Mouse (Mus musculus) small intestine, adult 2 months (tissue): ENCODE measurements around the gene Tmem260. TPM values are rescaled to one million over a fixed set of nuclear protein-coding genes. Genes with fewer than 3 reads are reported as not detected.
A peak's percentile ranks its signal among the peaks of the same experiment; 100 is the strongest.

Source experiments
- H3K27ac ChIP-seq: fragments of 200-500 bp; 2 replicates; pipeline ENCODE4 v1.5.1; 2012; ENCODE audit warnings: low read depth, low read length, control low read depth, inconsistent platforms; ENCODE audit not compliant: insufficient read depth
- H3K27me3 ChIP-seq: fragments of 200-500 bp; 2 replicates; pipeline ENCODE4 v1.6.1; 2012; ENCODE audit warnings: mild to moderate bottlenecking, moderate library complexity, low read length, inconsistent platforms; ENCODE audit not compliant: control insufficient read depth, insufficient read depth
- H3K36me3 ChIP-seq: fragments of 200-500 bp; 2 replicates; pipeline ENCODE4 v1.6.1; 2012; ENCODE audit warnings: mild to moderate bottlenecking, low read length, control low read depth, inconsistent platforms; ENCODE audit not compliant: control insufficient read depth, insufficient read depth
- H3K4me1 ChIP-seq: fragments of 200-500 bp; 2 replicates; pipeline ENCODE4 v1.6.1; 2012; ENCODE audit warnings: low read length, inconsistent platforms, mixed read lengths; ENCODE audit not compliant: control insufficient read depth, insufficient read depth, insufficient read length
- H3K4me3 ChIP-seq: fragments of 200-500 bp; 2 replicates; pipeline ENCODE4 v1.5.1; 2012; ENCODE audit warnings: low read depth, mild to moderate bottlenecking, control low read depth, inconsistent platforms, low read length, moderate library complexity
- CTCF ChIP-seq: fragments of 200-500 bp; IDR thresholded peaks from 2 replicates; pipeline ENCODE4 v1.5.1; 2012; ENCODE audit warnings: low read depth, mild to moderate bottlenecking, control low read depth, inconsistent platforms, low read length, moderate library complexity, mixed read lengths; ENCODE audit not compliant: insufficient replicate concordance, insufficient read length; ENCODE audit errors: extremely low read depth
- POLR2A ChIP-seq: fragments of 200-500 bp; IDR thresholded peaks from 2 replicates; pipeline ENCODE4 v1.6.1; 2012; ENCODE audit warnings: low read depth, mild to moderate bottlenecking, control low read depth, inconsistent platforms, low read length, moderate library complexity
- WGBS: fragments of 180-500 bp; shearing (Covaris S2); methylation state at CpG from one replicate; pipeline ENCODE4 v1.1.7; 2018; 5-methylcytosine and 5-hydroxymethylcytosine counted together
- polyA plus RNA-seq: library from polyadenylated mRNA; depleted of rRNA; stranded (reverse); fragments of >200 nt; gene quantifications from 2 replicates; pipeline ENCODE4 v1.2.3, GENCODE M21; 2012

Tmem260 gene
- polyA plus RNA-seq, 1 experiment: 11.3 TPM

DNA sequence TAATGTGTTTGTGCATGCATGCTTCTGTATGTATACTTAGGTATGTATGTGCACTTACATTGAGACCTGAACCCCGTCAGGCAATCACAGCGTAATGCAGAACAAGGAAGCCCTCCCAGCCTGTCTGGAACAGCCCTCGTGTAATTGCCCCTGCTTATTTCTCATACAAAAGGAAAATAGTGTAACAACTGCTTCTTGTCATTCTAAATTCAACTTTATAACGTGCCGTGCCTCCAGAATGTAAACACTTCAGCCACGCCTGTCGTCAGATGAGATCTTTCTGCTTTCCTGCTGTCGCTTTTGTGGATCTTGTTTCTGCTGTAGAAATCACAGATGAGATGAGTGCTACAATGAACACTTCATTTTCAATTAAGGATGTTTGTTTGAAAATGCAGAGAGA is 30.4 kb downstream of the Tmem260 start:
- no peak for TF ChIP-seq CTCF
- no peak for TF ChIP-seq POLR2A
- Histone ChIP-seq H3K4me1 (no peaks in the 10 kb centered on the region), H3K36me3 (peaks cover 17% of the 10 kb centered on the region), H3K27me3 (no peaks in the 10 kb centered on the region), H3K27ac (no peak overlapping the region), H3K4me3 (no peak overlapping the region)
- WGBS: 46% methylated on average over 8 of the region's 8 CpGs

- 76% methylated on average over 7 of the region's 7 CpGs for WGBS
- Histone ChIP-seq H3K27ac (no peak overlapping the region), H3K4me1 (no peaks in the 10 kb centered on the region), H3K4me3 (no peak overlapping the region), H3K27me3 (no peaks in the 10 kb centered on the region), H3K36me3 (peaks cover 18% of the 10 kb centered on the region)
- TF ChIP-seq CTCF (no peak), POLR2A (no peak)
Observed at GRCm38 (mm10) chr14:48481591-48481990, 35.7 kb downstream of the Tmem260 start.

DNA sequence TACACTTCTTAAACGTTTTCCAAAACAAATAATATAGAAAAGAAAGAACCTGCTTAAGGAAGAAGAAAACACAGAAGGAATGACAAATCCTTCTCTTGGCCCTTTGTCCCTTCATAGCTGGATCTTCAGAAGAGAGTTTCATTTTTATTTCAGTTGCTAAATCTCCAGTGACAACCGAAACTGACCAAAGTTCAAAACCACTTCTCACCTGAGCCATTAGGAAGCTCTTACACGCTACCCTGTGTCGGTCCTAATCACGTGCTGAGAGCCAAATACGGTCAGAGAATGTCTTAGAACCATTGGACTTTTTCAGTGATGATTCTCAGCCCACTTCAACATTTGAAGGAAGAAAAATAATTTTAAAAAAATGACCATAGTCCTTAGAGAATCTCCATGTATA is 36.8 kb downstream of the Tmem260 start:
- Histone ChIP-seq H3K27me3 (no peaks in the 10 kb centered on the region), H3K27ac (no peak overlapping the region), H3K36me3 (peaks cover 18% of the 10 kb centered on the region), H3K4me1 (no peaks in the 10 kb centered on the region), H3K4me3 (no peak overlapping the region)
- 33% methylated on average over 6 of the region's 6 CpGs for WGBS
- TF ChIP-seq POLR2A (no peak), CTCF (no peak)

DNA sequence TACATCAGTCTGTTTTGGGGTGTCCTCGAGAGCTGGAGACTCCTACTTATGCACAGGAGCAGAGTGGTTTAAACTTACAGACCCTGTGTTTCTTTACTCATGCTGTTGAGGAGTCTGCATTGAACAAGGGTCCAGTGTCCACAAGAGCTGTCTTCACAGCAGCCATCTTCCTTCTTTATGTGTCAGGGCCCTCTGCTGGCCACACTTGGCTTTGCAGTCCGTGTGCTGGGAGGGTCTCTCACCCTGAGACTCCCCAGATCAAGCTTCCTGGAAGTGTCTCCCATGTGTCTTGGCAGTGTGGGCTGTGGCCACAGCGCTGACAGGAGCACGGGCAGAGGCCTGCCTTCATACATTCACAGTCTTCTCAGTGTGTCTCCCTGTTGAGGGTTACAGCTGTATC is 48.0 kb downstream of the Tmem260 start:
- 44% methylated on average over 4 of the region's 4 CpGs for WGBS
- H3K27me3 ChIP-seq: no peaks in the 10 kb centered on the region
- no peak overlapping the region for H3K4me3 ChIP-seq
- H3K4me1 ChIP-seq: no peaks in the 10 kb centered on the region
- no peak overlapping the region for H3K27ac ChIP-seq
- peak; percentile 57; the same call in 1 of the 2 replicates for TF ChIP-seq CTCF
- no peak for TF ChIP-seq POLR2A
- peaks cover 12% of the 10 kb centered on the region for H3K36me3 ChIP-seq

DNA sequence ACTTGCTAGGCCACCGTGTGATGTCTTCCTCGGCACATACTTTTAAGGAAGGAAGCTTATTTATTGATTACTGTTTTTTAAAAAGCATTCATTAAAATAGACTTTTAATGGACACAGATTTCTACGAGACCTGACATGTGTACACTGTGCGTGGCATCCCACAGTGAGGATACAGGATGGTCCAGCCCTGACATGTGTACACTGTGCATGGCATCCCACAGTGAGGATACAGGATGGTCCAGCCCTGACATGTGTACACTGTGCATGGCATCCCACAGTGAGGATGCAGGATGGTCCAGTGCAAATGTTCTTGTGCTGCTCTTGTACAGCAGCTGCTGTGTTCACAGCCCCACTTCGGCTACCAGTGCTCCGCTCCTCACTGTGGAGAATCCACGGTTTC is 56.6 kb downstream of the Tmem260 start:
- H3K4me1 ChIP-seq: no peaks in the 10 kb centered on the region
- H3K36me3 ChIP-seq: peaks cover 10% of the 10 kb centered on the region
- 92% methylated on average over 7 of the region's 7 CpGs for WGBS
- no peak for TF ChIP-seq POLR2A
- TF ChIP-seq CTCF: no peak
- no peak overlapping the region for H3K4me3 ChIP-seq
- no peak overlapping the region for H3K27ac ChIP-seq
- no peaks in the 10 kb centered on the region for H3K27me3 ChIP-seq

GRCm38 (mm10) chr14:48503691-48504565 is 58.0 kb downstream of the Tmem260 start:
- TF ChIP-seq POLR2A: no peak
- TF ChIP-seq CTCF: no peak
- no peak overlapping the region for H3K4me3 ChIP-seq
- WGBS: 75% methylated on average over 18 of the region's 18 CpGs
- H3K36me3 ChIP-seq: peaks cover 10% of the 10 kb centered on the region
- no peak overlapping the region for H3K27ac ChIP-seq
- H3K27me3 ChIP-seq: no peaks in the 10 kb centered on the region
- H3K4me1 ChIP-seq: no peaks in the 10 kb centered on the region

GRCm38 (mm10) chr14:48504566-48504950 is 58.6 kb downstream of the Tmem260 start:
- no peak for TF ChIP-seq POLR2A
- no peak for TF ChIP-seq CTCF

More at GRCm38 (mm10) chr14:48504566-48504950, 58.6 kb downstream of the Tmem260 start:
- WGBS: 79% methylated on average over 9 of the region's 9 CpGs
- H3K4me3 ChIP-seq: no peak overlapping the region
- no peaks in the 10 kb centered on the region for H3K27me3 ChIP-seq
- H3K27ac ChIP-seq: no peak overlapping the region
- no peaks in the 10 kb centered on the region for H3K4me1 ChIP-seq
- peaks cover 12% of the 10 kb centered on the region for H3K36me3 ChIP-seq
